Mouse (Mus musculus) granulocyte monocyte progenitor cell, adult 5-6 weeks (primary cell): ENCODE measurements around the gene Slc44a2. TPM values are rescaled to one million over a fixed set of nuclear protein-coding genes. Genes with fewer than 3 reads are reported as not detected.
"Not testable (repeated sequence)": the region's sequence is repeated elsewhere in the genome, so short reads cannot be mapped to it uniquely, and the experiment has no call there.

Source experiments
- ATAC-seq: replicated peaks from 2 replicates; pipeline ENCODE4 v1.8.0; 2016; ENCODE audit warnings: mild to moderate bottlenecking, moderate TSS enrichment, inconsistent platforms; ENCODE audit not compliant: poor library complexity, severe bottlenecking
- total RNA-seq, 2 experiments: library from RNA; stranded (forward) in 1 of 2; stranded (reverse) in 1 of 2; fragments of 200-712, 200-1000 nt in 1 of 2; fragments of >200 nt in 1 of 2; fragmentation: Nextera tagmentation in 1 of 2; gene quantifications; 2 replicates each; pipeline ENCODE4 v1.2.3; 2014 to 2017

The Slc44a2 gene
- total RNA-seq, 2 experiments from 2014 or later: 83.5 to 134 TPM

- ATAC-seq: no peak
These were observed 28.2 kb upstream of the Slc44a2 start for GRCm38 (mm10) chr9:21292271-21292670.

- no peak for ATAC-seq
These were observed 21.5 kb upstream of the Slc44a2 start for GRCm38 (mm10) chr9:21299014-21299413.

- no peak for ATAC-seq
These were observed 15.4 kb upstream of the Slc44a2 start for GRCm38 (mm10) chr9:21305065-21305464.

GRCm38 (mm10) chr9:21309150-21309741 is 11.3 kb upstream of the Slc44a2 start:
- peak; percentile 63 for ATAC-seq

GRCm38 (mm10) chr9:21311695-21312094 is 8.8 kb upstream of the Slc44a2 start:
- no peak for ATAC-seq

GRCm38 (mm10) chr9:21312134-21312533 is 8.4 kb upstream of the Slc44a2 start, which contains the start of gene Ap1m2:
Gene Ap1m2, minus strand, starts transcription at chr9:21312337.
- no peak for ATAC-seq

GRCm38 (mm10) chr9:21313394-21313793 is 7.1 kb upstream of the Slc44a2 start:
- ATAC-seq: peak; percentile 67

- no peak for ATAC-seq
These were observed 5.9 kb upstream of the Slc44a2 start for GRCm38 (mm10) chr9:21314367-21315140.

- ATAC-seq: no peak
These were observed 5.1 kb upstream of the Slc44a2 start for GRCm38 (mm10) chr9:21315421-21315820.

GRCm38 (mm10) chr9:21316696-21317095 is 3.8 kb upstream of the Slc44a2 start:
- peak; percentile 79 for ATAC-seq

GRCm38 (mm10) chr9:21318792-21319191 is 1.7 kb upstream of the Slc44a2 start:
- no peak for ATAC-seq

- no peak for ATAC-seq
These were observed 995 bp upstream of the Slc44a2 start for GRCm38 (mm10) chr9:21319503-21319902.

- no peak for ATAC-seq
These were observed 249 bp upstream of the Slc44a2 start for GRCm38 (mm10) chr9:21320280-21320618.

GRCm38 (mm10) chr9:21321513-21321835 is 976 bp downstream of the Slc44a2 start:
- ATAC-seq: peak; percentile 60

- ATAC-seq: no peak
These were observed 1.9 kb downstream of the Slc44a2 start for GRCm38 (mm10) chr9:21322211-21322916.

- ATAC-seq: not testable (repeated sequence)
These were observed 2.4 kb downstream of the Slc44a2 start for GRCm38 (mm10) chr9:21322917-21323297.

GRCm38 (mm10) chr9:21324269-21324668 is 3.8 kb downstream of the Slc44a2 start:
- no peak for ATAC-seq

GRCm38 (mm10) chr9:21327569-21327968 is 7.1 kb downstream of the Slc44a2 start:
- ATAC-seq: peak; percentile 29

- ATAC-seq: peak; percentile 58
These were observed 7.5 kb downstream of the Slc44a2 start for GRCm38 (mm10) chr9:21328041-21328440.

GRCm38 (mm10) chr9:21329041-21329440 is 8.5 kb downstream of the Slc44a2 start:
- ATAC-seq: no peak

GRCm38 (mm10) chr9:21329699-21330289 is 9.3 kb downstream of the Slc44a2 start:
- ATAC-seq: no peak
